Mouse (Mus musculus) intestine, postnatal 0 days (tissue): ENCODE data around the gene Nrxn1. TPM values are rescaled to one million over a fixed set of nuclear protein-coding genes. Genes with fewer than 3 reads are reported as not detected.

ENCODE experiments used
- ATAC-seq: fragments of 200-750 bp; cut with Nextera tagmentation; 2 replicates; pipeline ENCODE4 v1.8.0; 2017; ENCODE audit warnings: mild to moderate bottlenecking, moderate TSS enrichment, moderate library complexity
- H3K27ac ChIP-seq: fragments of 300-500 bp; sonication (generic); 2 replicates; pipeline ENCODE4 v1.5.1; 2014; ENCODE audit warnings: mild to moderate bottlenecking, low read depth, low read length, moderate library complexity
- H3K27me3 ChIP-seq: fragments of 300-500 bp; sonication (generic); replicated peaks from 2 replicates; pipeline ENCODE4 v1.6.1; 2014; ENCODE audit warnings: low read length, mixed read lengths; ENCODE audit not compliant: control insufficient read depth, insufficient read depth
- H3K36me3 ChIP-seq: fragments of 300-500 bp; sonication (generic); 2 replicates; pipeline ENCODE4 v1.6.1; 2014; ENCODE audit warnings: mild to moderate bottlenecking, moderate library complexity; ENCODE audit not compliant: control insufficient read depth, insufficient read depth
- H3K4me1 ChIP-seq: fragments of 300-500 bp; sonication (generic); replicated peaks from 2 replicates; pipeline ENCODE4 v1.6.1; 2014; ENCODE audit warnings: antibody characterized with exemption, low read length, mixed read lengths; ENCODE audit not compliant: control insufficient read depth, insufficient read depth
- H3K4me2 ChIP-seq: fragments of 300-500 bp; sonication (generic); replicated peaks from 2 replicates; pipeline ENCODE4 v1.6.1; 2014; ENCODE audit warnings: low read depth, mild to moderate bottlenecking, moderate library complexity
- H3K4me3 ChIP-seq: fragments of 300-500 bp; sonication (generic); 2 replicates; pipeline ENCODE4 v1.5.1; 2014; ENCODE audit warnings: low read depth, low read length
- H3K9ac ChIP-seq: fragments of 300-500 bp; sonication (generic); 2 replicates; pipeline ENCODE4 v1.6.1; 2014; ENCODE audit warnings: mild to moderate bottlenecking, low read depth, low read length
- H3K9me3 ChIP-seq: fragments of 300-500 bp; sonication (generic); 2 replicates; pipeline ENCODE4 v1.6.1; 2016; ENCODE audit warnings: mixed run types; ENCODE audit not compliant: control insufficient read depth
- CTCF ChIP-seq: sonication (generic); IDR thresholded peaks from 2 replicates; pipeline ENCODE4 v1.5.1; 2016; ENCODE audit warnings: low read depth, mild to moderate bottlenecking, control low read depth, antibody characterized with exemption, moderate library complexity
- WGBS: fragments of 180-500 bp; shearing (Covaris S2); extraction: QIAGEN DNeasy Blood & Tissue Kit; methylation state at CpG from one replicate; pipeline ENCODE4 v1.1.7; 2014; 5-methylcytosine and 5-hydroxymethylcytosine counted together
- polyA plus RNA-seq: library from polyadenylated mRNA; unstranded; fragments of >200 nt; fragmentation: Nextera tagmentation; extraction: Ambion mirVana; gene quantifications from 2 replicates; pipeline ENCODE4 v1.2.1, GENCODE M21; 2015

The Nrxn1 gene
- polyA plus RNA-seq, 1 experiment from 2014 or later = 0.99 TPM

GRCm38 (mm10) chr17:90638183-90638727 lies 454.6 kb downstream of the Nrxn1 start:
- 80% methylated on average over 4 of the region's 4 CpGs for WGBS

GRCm38 (mm10) chr17:90631371-90631770 lies 461.5 kb downstream of the Nrxn1 start:
- 53% methylated on average over 2 of the region's 2 CpGs for WGBS
- Histone ChIP-seq H3K4me3 (no peak overlapping the region), H3K36me3 (no peaks in the 10 kb centered on the region), H3K9ac (no peak overlapping the region), H3K27ac (no peak overlapping the region), H3K27me3 (no peaks in the 10 kb centered on the region), H3K4me2 (no peak overlapping the region), H3K9me3 (no peaks in the 10 kb centered on the region), H3K4me1 (no peaks in the 10 kb centered on the region)
- ATAC-seq = no peak
- no peak for TF ChIP-seq CTCF

More at GRCm38 (mm10) chr17:90638183-90638727, 454.6 kb downstream of the Nrxn1 start:
- TF ChIP-seq CTCF = no peak
- Histone ChIP-seq H3K9me3 (no peaks in the 10 kb centered on the region), H3K36me3 (no peaks in the 10 kb centered on the region), H3K9ac (no peak overlapping the region), H3K4me3 (no peak overlapping the region), H3K27me3 (no peaks in the 10 kb centered on the region), H3K4me1 (no peaks in the 10 kb centered on the region), H3K27ac (no peak overlapping the region), H3K4me2 (no peak overlapping the region)
- no peak for ATAC-seq

GRCm38 (mm10) chr17:90629851-90630250 lies 463.0 kb downstream of the Nrxn1 start:
- no peak overlapping the region for H3K27ac ChIP-seq
- TF ChIP-seq CTCF = no peak
- H3K36me3 ChIP-seq = no peaks in the 10 kb centered on the region
- WGBS = 59% methylated on average over 13 of the region's 13 CpGs
- no peak for ATAC-seq
- H3K9me3 ChIP-seq = no peaks in the 10 kb centered on the region
- no peak overlapping the region for H3K9ac ChIP-seq
- H3K4me3 ChIP-seq = no peak overlapping the region
- no peaks in the 10 kb centered on the region for H3K27me3 ChIP-seq
- no peaks in the 10 kb centered on the region for H3K4me1 ChIP-seq
- no peak overlapping the region for H3K4me2 ChIP-seq

GRCm38 (mm10) chr17:90628469-90628868 lies 464.4 kb downstream of the Nrxn1 start:
- H3K27me3 ChIP-seq = no peaks in the 10 kb centered on the region
- H3K4me1 ChIP-seq = no peaks in the 10 kb centered on the region
- H3K4me2 ChIP-seq = no peak overlapping the region
- no peak overlapping the region for H3K4me3 ChIP-seq
- no peak overlapping the region for H3K9ac ChIP-seq
- H3K27ac ChIP-seq = no peak overlapping the region
- H3K36me3 ChIP-seq = no peaks in the 10 kb centered on the region
- ATAC-seq = no peak
- TF ChIP-seq CTCF = peak; percentile 70
- no peaks in the 10 kb centered on the region for H3K9me3 ChIP-seq
- 23% methylated on average over 2 of the region's 2 CpGs for WGBS

- no peak for TF ChIP-seq CTCF
- H3K4me2 ChIP-seq = no peak overlapping the region
- H3K27me3 ChIP-seq = no peaks in the 10 kb centered on the region
- H3K36me3 ChIP-seq = no peaks in the 10 kb centered on the region
- H3K4me3 ChIP-seq = no peak overlapping the region
- no peaks in the 10 kb centered on the region for H3K9me3 ChIP-seq
- 68% methylated on average over 3 of the region's 3 CpGs for WGBS
- no peak overlapping the region for H3K9ac ChIP-seq
- no peaks in the 10 kb centered on the region for H3K4me1 ChIP-seq
- no peak overlapping the region for H3K27ac ChIP-seq
- no peak for ATAC-seq
Observed at GRCm38 (mm10) chr17:90628004-90628403, 464.9 kb downstream of the Nrxn1 start.

- H3K4me2 ChIP-seq = no peak overlapping the region
- no peak overlapping the region for H3K9ac ChIP-seq
- TF ChIP-seq CTCF = no peak
- H3K9me3 ChIP-seq = no peaks in the 10 kb centered on the region
- H3K36me3 ChIP-seq = no peaks in the 10 kb centered on the region
- H3K27ac ChIP-seq = no peak overlapping the region
- H3K27me3 ChIP-seq = no peaks in the 10 kb centered on the region
- WGBS = 74% methylated on average over 3 of the region's 3 CpGs
- no peak for ATAC-seq
- no peaks in the 10 kb centered on the region for H3K4me1 ChIP-seq
- H3K4me3 ChIP-seq = no peak overlapping the region
Observed at GRCm38 (mm10) chr17:90627395-90627794, 465.5 kb downstream of the Nrxn1 start.
